9 mouse cellular contexts compared by ENCODE assay signal in the genomic region with DNA sequence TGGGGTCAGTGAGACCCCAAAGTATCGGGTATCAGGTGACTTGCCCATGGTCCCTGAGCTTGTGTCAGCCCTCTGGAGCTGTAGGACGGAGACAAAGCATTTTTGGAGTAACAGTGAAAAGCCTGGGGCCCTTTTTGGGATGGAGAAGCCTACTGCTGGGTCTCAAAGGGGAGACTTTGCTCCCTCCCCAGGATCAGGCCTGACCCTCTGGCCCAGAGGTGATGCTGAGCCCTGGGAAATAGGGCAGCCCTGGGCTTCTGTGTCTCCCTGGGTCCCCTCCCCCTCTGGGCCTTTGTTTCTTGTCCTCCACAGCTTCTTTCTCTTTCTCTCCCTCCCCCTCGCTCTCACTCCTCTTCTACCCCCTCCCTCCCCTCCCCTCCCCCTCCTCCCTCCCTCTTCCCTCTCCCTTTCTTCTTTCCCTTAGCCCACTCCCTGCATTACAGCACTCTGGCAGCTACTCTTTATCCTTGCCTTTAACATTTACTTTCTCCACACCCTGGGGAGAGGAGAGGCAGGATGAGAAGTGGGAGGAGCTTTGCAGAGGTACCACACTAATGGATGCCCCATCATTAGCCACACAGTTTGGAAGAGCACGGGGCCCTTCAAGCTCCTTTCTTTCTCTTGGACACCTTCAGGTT. TPM values are rescaled to one million over a fixed set of nuclear protein-coding genes. Genes with fewer than 3 reads are reported as not detected.
DNase-seq lines count a peak whose midpoint lies in the region; ATAC-seq and TF ChIP-seq lines count a peak whose summit lies in the region.
"Had no signal": no experiment of that assay in that cellular context is flagged by ENCODE, and none has a peak within 500 bp of the region (broad histone marks: within the 10 kb centered on the region; RNA-seq: fewer than 3 reads in every experiment).

No protein-coding gene starts in this region.

- intact Hi-C loops in heart, postnatal 14 days (cut with DNase I) = loop anchor here (2.0 kb wide), 1 partner anchor 13 kb away; no protein-coding TSS in a partner anchor
- intact Hi-C loops in left cerebral cortex, postnatal 14 days (cut with DNase I) = loop anchor here (5.0 kb wide), 1 partner anchor 49 kb away; no protein-coding TSS in a partner anchor

- H3K4me3 ChIP-seq in heart, embryonic 13.5 days = no peak overlapping the region
- H3K4me3 ChIP-seq in ES-Bruce4 (ENCODE audit: low read depth, low read length) = no peak overlapping the region
- no peak overlapping the region for H3K4me3 ChIP-seq in forebrain, embryonic 12.5 days (replicated peaks)

- DNase-seq in heart, postnatal 14 days = no peak
- DNase-seq in mesoderm, embryonic 11.5 days (ENCODE audit: low read depth, low spot score) = peak; percentile 37
- no peak for DNase-seq in cerebellum, adult 9-10 months
- DNase-seq in thymus, postnatal 25 days = no peak
- DNase-seq in left cerebral cortex, postnatal 14 days (ENCODE audit: low spot score in 2 of 2) = no peak
- DNase-seq: right cerebral cortex, adult 18-20 months had no signal

- H3K27me3 ChIP-seq in heart, embryonic 13.5 days (replicated peaks) = no peaks in the 10 kb centered on the region
- no peaks in the 10 kb centered on the region for H3K27me3 ChIP-seq in ES-Bruce4 (ENCODE audit: control insufficient read depth, insufficient read depth, low read length, poor library complexity, severe bottlenecking)
- no peaks in the 10 kb centered on the region for H3K27me3 ChIP-seq in forebrain, embryonic 12.5 days

- no peak for ATAC-seq in heart, embryonic 13.5 days (ENCODE audit: extremely low read depth, insufficient number of reproducible peaks, low FRiP score, low TSS enrichment)
- peak; percentile 78 for ATAC-seq in forebrain, embryonic 12.5 days (ENCODE audit: low FRiP score)

- H3K9ac ChIP-seq in heart, embryonic 13.5 days = peak overlapping the region; percentile 52; the same call in 1 of the 2 replicates
- H3K9ac ChIP-seq in ES-Bruce4 (ENCODE audit: low read depth, poor library complexity, severe bottlenecking) = no peak overlapping the region
- peak overlapping the region; percentile 44; the same call in 1 of the 2 replicates for H3K9ac ChIP-seq in forebrain, embryonic 12.5 days

- peak overlapping the region; percentile 69 for H3K27ac ChIP-seq in heart, embryonic 13.5 days (replicated peaks)
- 0 out of 2 replicates have a peak overlapping the region, but pooled peaks have one; percentile 8 for H3K27ac ChIP-seq in ES-Bruce4 (ENCODE audit: insufficient read depth, low read length)
- peak overlapping the region; percentile 89 for H3K27ac ChIP-seq in forebrain, embryonic 12.5 days

- no peaks in the 10 kb centered on the region for H3K9me3 ChIP-seq in heart, embryonic 13.5 days
- H3K9me3 ChIP-seq in ES-Bruce4 (replicated peaks; ENCODE audit: control insufficient read depth, insufficient read depth, low read length, poor library complexity, severe bottlenecking) = no peaks in the 10 kb centered on the region
- H3K9me3 ChIP-seq in forebrain, embryonic 12.5 days = no peaks in the 10 kb centered on the region

- H3K4me1 ChIP-seq in heart, embryonic 13.5 days = peaks cover 85% of the 10 kb centered on the region
- peaks cover 21% of the 10 kb centered on the region for H3K4me1 ChIP-seq in ES-Bruce4 (ENCODE audit: control insufficient read depth, insufficient read depth, low read length)
- peaks cover 76% of the 10 kb centered on the region for H3K4me1 ChIP-seq in forebrain, embryonic 12.5 days

- no peak for TF ChIP-seq POLR2A in ES-Bruce4 (IDR thresholded peaks at IDR 0.05; ENCODE audit: insufficient read depth, low read length)

- WGBS in heart, embryonic 13.5 days = 59% methylated on average over 4 of the region's 4 CpGs
- 3% methylated on average over 4 of the region's 4 CpGs for WGBS in forebrain, embryonic 12.5 days

- no peak for TF ChIP-seq EP300 in ES-Bruce4 (IDR thresholded peaks at IDR 0.05; ENCODE audit: insufficient read depth, low read depth, low read length)

- H3K4me2 ChIP-seq in heart, embryonic 13.5 days = no peak overlapping the region
- H3K4me2 ChIP-seq in forebrain, embryonic 12.5 days = peak overlapping the region; percentile 31

- H3K36me3 ChIP-seq in heart, embryonic 13.5 days = peaks cover under 1% of the 10 kb centered on the region; the same call in 1 of the 2 replicates
- H3K36me3 ChIP-seq in ES-Bruce4 (ENCODE audit: control insufficient read depth, insufficient read depth, low read length, poor library complexity, severe bottlenecking) = no peaks in the 10 kb centered on the region
- H3K36me3 ChIP-seq in forebrain, embryonic 12.5 days (replicated peaks) = peaks cover 1% of the 10 kb centered on the region

- no peak for TF ChIP-seq CTCF in ES-Bruce4 (IDR thresholded peaks at IDR 0.05; ENCODE audit: low read depth, low read length)

RNA-seq across cellular contexts. Expression of a gene that starts 39.1 kb away (rescaled TPM):
- polyA plus RNA-seq in heart, embryonic 13.5 days (2015; fragmentation: Nextera tagmentation; extraction: Ambion mirVana) = 1,911 and 2,152 TPM in 2 replicates
- 1,000 to 10,000 TPM; 1,322 to 1,446 TPM for total RNA-seq in heart, postnatal 14 days (2021)
- 178 and 182 TPM in 2 replicates for polyA plus RNA-seq in ES-Bruce4 (2011; ENCODE audit: insufficient read depth, insufficient read length, low read depth, missing spikeins)
- polyA plus RNA-seq in forebrain, embryonic 12.5 days (2016; fragmentation: Nextera tagmentation; extraction: Ambion mirVana) = 359 and 369 TPM in 2 replicates
- total RNA-seq in left cerebral cortex, postnatal 14 days (2021) = 10 to 100 TPM; 48.1 to 50.3 TPM

RNA-seq across cellular contexts. Expression of a gene that starts 51.5 kb away (rescaled TPM):
- polyA plus RNA-seq in heart, embryonic 13.5 days (2015; fragmentation: Nextera tagmentation; extraction: Ambion mirVana) = 11.6 and 12.1 TPM in 2 replicates
- 10 to 100 TPM; 21.6 to 27.4 TPM for total RNA-seq in heart, postnatal 14 days (2021)
- polyA plus RNA-seq in ES-Bruce4 (2011; ENCODE audit: insufficient read depth, insufficient read length, low read depth, missing spikeins) = 80.1 and 86.7 TPM in 2 replicates
- 30.5 and 33.9 TPM in 2 replicates for polyA plus RNA-seq in forebrain, embryonic 12.5 days (2016; fragmentation: Nextera tagmentation; extraction: Ambion mirVana)
- total RNA-seq in left cerebral cortex, postnatal 14 days (2021) = 10 to 100 TPM; 15.7 to 16.0 TPM

Comparison
In these comparisons a context has a peak if more than half of its experiments do, and no peak if none do; other contexts are left out.
1. H3K27ac ChIP-seq: peak in every context shown above with its lines; median percentile 89 in forebrain, embryonic 12.5 days; 69 in heart, embryonic 13.5 days; 8 in ES-Bruce4.